Mouse (Mus musculus): Measurements from ENCODE around the gene Ulk4.

The Ulk4 gene

GRCm38 (mm10) chr9:121192601-121193370 lies 84.2 kb downstream of the Ulk4 start:
- no peak for DNase-seq (ENCODE audit: low read depth, low spot score)

GRCm38 (mm10) chr9:121187811-121188210 lies 89.2 kb downstream of the Ulk4 start:
- no peak for DNase-seq (ENCODE audit: low read depth, low spot score)

GRCm38 (mm10) chr9:121185796-121186195 lies 91.2 kb downstream of the Ulk4 start:
- no peak for DNase-seq (ENCODE audit: low read depth, low spot score)

GRCm38 (mm10) chr9:121176350-121176749 lies 100.6 kb downstream of the Ulk4 start:
- no peak for DNase-seq (ENCODE audit: low read depth, low spot score)

- DNase-seq (ENCODE audit: low read depth, low spot score), result no peak
Observed at GRCm38 (mm10) chr9:121175201-121175600, 101.8 kb downstream of the Ulk4 start.

GRCm38 (mm10) chr9:121172123-121172522 lies 104.9 kb downstream of the Ulk4 start:
- no peak for DNase-seq (ENCODE audit: low read depth, low spot score)

GRCm38 (mm10) chr9:121171609-121172008 lies 105.4 kb downstream of the Ulk4 start:
- no peak for DNase-seq (ENCODE audit: low read depth, low spot score)

GRCm38 (mm10) chr9:121164607-121165006 lies 112.4 kb downstream of the Ulk4 start:
- DNase-seq (ENCODE audit: low read depth, low spot score), result no peak

- peak; percentile 24 for DNase-seq (ENCODE audit: low read depth, low spot score)
Observed at GRCm38 (mm10) chr9:121162789-121163188, 114.2 kb downstream of the Ulk4 start.

GRCm38 (mm10) chr9:121161818-121162565 lies 115.0 kb downstream of the Ulk4 start:
- no peak for DNase-seq (ENCODE audit: low read depth, low spot score)

GRCm38 (mm10) chr9:121156253-121156831 lies 120.7 kb downstream of the Ulk4 start:
- no peak for DNase-seq (ENCODE audit: low read depth, low spot score)

- DNase-seq (ENCODE audit: low read depth, low spot score), result no peak
Observed at GRCm38 (mm10) chr9:121153276-121153675, 123.7 kb downstream of the Ulk4 start.

- DNase-seq (ENCODE audit: low read depth, low spot score), result peak; percentile 19
Observed at GRCm38 (mm10) chr9:121148602-121149001, 128.4 kb downstream of the Ulk4 start.

- no peak for DNase-seq (ENCODE audit: low read depth, low spot score)
Observed at GRCm38 (mm10) chr9:121143208-121143607, 133.8 kb downstream of the Ulk4 start.

GRCm38 (mm10) chr9:121132549-121132948 lies 144.4 kb downstream of the Ulk4 start:
- DNase-seq (ENCODE audit: low read depth, low spot score), result no peak

- DNase-seq (ENCODE audit: low read depth, low spot score), result no peak
Observed at GRCm38 (mm10) chr9:121129533-121129932, 147.5 kb downstream of the Ulk4 start.

GRCm38 (mm10) chr9:121128934-121129333 lies 148.1 kb downstream of the Ulk4 start:
- no peak for DNase-seq (ENCODE audit: low read depth, low spot score)

GRCm38 (mm10) chr9:121127025-121127424 lies 150.0 kb downstream of the Ulk4 start:
- DNase-seq (ENCODE audit: low read depth, low spot score), result no peak

- no peak for DNase-seq (ENCODE audit: low read depth, low spot score)
Observed at GRCm38 (mm10) chr9:121124705-121125104, 152.3 kb downstream of the Ulk4 start.

- no peak for DNase-seq (ENCODE audit: low read depth, low spot score)
Observed at GRCm38 (mm10) chr9:121122039-121122438, 155.0 kb downstream of the Ulk4 start.

GRCm38 (mm10) chr9:121117936-121118335 lies 159.1 kb downstream of the Ulk4 start:
- DNase-seq (ENCODE audit: low read depth, low spot score), result no peak

- no peak for DNase-seq (ENCODE audit: low read depth, low spot score)
Observed at GRCm38 (mm10) chr9:121112131-121112530, 164.9 kb downstream of the Ulk4 start.

GRCm38 (mm10) chr9:121108110-121108509 lies 168.9 kb downstream of the Ulk4 start:
- peak; percentile 85 for DNase-seq (ENCODE audit: low read depth, low spot score)

Measured in ES-CJ7 (cell line).